Mouse (Mus musculus): Measurements from ENCODE around the gene Kcnip2.
A peak's percentile ranks its signal among the peaks of the same experiment; 100 is the strongest.

Kcnip2 gene

DNA sequence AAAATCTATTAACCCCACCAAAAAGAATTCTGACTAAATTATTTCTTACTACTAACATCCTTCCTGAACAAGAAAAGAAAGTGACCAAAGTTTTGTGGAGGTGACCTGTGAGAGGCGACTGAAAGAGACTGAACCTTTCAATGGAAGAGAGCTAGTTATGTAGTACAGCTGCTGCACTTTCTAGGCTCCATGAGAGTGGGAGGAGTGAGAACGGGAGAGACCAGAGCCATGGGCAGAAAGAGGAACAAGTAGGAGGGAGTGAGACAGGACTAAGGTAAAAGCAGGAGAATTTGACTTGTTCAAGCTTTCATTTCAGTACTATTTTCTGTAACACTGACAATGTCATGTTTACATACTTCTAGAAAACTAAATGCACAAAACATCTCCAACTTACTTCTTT is 40.4 kb downstream of the Kcnip2 start:
- no peak for DNase-seq

DNA sequence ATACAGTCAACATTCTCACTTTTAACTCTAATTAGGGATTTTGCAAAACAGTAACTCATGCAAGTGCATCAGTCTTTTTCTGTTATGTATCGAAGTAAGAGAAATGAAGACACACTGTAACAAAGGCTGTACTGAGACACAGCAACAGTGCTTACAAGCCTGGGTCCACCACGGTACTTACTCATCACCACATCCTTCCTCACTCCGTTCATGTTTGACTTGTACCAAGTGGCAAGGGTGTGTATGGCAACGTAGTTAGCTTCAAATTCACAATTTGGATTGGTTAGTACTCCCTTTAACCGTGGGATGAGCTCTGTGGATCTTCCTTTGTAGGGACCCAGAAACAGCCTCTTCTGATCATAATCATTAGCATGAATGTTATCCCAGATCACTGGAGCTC is 44.4 kb downstream of the Kcnip2 start:
- DNase-seq, result no peak

DNA sequence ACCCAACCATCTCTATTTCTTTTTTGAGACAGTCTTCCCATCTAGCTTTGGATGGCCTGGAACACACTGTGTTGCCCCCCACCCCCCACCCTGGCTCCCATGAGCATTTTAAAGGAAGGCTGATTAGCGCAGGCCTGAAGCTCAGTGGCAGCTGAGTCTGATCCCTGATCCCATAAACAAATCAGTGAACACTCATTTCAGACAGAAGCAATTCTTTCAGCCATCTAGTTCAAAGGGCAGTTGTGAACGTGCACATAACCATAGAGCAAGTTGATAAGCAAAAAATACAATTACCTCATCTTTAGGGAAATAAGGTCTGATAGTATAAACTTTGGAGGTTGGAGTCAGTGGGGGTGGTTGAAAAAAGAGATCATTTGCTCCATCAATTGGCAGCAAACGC is 55.1 kb downstream of the Kcnip2 start:
- no peak for DNase-seq

DNA sequence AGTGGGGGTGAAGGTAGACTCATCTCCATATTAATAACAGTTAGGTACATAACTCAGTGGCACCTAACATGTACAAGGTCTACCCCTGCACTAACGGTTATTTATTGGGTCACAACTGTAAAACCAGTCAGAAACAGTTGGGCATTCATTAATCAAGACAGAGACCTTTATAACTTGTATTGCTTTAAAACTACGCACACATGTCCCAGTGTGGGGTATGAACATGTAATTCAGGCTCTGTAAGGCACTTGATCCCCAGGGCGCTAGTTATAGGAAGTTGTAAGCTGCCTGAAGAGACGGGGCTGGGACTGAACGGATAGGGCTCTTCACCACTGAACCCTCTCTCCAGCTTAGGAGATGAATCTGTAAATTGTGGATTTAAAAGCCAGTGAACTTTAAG is 57.2 kb downstream of the Kcnip2 start:
- no peak for DNase-seq

DNA sequence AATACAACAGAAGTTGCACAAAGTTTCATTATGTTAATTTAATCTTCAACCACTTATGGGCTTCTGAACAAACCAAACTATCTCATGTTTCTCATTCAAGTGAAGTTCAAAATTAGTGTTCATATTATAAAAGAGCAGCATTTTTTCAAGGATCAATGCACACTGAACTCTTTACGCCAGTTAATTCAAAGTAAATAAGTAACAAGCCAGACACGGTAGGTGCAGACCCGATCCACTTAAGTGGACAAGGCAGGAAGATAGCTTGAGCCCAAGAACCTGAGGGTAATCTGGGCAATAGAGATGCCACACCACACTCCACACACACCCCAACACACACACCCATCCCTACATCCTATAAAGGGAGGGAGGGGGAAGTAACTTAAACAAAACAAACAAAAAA is 62.3 kb downstream of the Kcnip2 start:
- no peak for DNase-seq

DNA sequence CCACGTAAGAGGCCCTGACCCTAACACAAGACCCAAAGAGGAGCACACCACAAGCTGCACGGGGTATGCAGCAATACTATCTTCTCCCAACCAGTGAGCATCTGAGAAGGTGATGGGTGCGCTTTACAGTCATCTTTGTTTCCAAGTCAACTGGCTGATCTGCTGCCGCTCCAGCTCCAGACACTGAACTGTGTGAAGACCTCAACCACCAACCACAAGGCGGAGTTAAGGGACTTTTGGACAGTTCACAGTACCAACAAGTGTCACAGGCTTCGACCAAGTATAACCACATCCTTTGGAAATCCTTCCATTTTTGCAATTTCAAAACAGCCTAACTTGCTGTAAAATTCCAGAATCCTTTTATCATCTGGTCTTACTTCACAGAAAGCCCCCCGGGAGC is 64.0 kb downstream of the Kcnip2 start:
- no peak for DNase-seq

DNA sequence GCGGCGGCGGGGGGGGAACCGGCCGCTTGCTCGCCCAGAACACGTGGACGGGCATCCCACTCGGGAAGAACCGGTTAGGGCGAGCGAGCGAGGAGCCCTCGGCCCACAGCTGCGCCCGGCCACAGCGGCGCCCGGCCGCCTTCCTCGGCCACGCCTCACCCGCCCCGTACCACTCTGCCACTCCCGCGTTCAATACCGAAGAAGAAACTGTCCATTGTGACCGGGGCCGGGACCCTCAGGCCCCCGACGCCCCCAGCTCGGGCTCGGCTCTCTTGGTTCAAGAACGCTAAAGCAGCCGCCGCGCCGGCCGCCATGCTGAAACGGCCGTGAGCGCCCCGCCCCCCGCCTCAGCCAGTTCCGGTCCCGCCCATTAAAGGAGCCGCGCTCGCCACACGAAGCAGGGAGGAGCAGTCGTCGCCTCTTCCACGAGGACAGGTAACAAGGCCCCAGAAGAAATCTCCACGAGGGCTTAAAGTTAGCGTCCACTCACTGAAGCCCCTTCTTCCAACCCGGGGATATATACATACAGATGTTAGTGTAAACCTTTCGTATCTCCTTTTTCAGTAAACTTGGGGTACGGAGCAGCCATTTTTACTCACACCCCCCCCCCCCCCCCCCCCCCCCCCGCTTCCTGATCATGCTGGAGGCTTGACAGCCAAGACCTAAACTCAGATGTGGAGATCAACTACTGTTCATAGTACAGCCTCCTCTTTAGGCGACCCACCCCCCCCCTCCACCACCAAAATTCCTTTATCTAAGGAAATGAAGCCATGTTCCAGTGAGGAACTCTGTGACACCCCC is 66.4 kb downstream of the Kcnip2 start, which contains the start of gene Npm3:
Gene Npm3, minus strand, starts transcription at position 349 of the 801 bp plus-strand sequence.
- peak; percentile 57 for DNase-seq

DNA sequence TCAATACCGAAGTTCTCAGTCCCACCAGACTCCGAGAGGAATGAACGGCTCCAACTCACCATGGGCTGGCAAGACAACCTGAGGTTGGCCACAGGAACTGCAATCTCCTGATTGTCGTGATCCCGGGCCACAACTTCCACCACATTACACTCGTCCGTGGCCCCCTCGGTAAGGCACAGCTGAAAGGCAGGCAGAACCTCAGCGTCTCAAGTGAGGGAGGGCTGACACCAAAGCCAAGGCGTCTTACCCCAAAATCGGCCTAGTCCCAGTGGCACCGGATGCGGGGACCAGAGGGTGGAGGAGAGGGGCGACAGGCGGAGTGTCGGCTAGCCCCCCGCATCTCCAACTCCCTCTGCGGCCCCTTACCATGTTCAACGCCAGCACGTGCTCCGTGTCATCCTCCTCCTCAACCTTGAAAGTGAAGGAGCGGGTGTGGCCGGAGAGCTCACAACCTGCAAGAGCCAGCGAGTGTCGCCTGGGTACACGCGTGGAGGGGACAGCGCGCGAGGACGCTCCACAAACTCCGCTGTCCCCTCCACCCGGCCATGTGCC is 67.1 kb downstream of the Kcnip2 start:
- no peak for DNase-seq

DNA sequence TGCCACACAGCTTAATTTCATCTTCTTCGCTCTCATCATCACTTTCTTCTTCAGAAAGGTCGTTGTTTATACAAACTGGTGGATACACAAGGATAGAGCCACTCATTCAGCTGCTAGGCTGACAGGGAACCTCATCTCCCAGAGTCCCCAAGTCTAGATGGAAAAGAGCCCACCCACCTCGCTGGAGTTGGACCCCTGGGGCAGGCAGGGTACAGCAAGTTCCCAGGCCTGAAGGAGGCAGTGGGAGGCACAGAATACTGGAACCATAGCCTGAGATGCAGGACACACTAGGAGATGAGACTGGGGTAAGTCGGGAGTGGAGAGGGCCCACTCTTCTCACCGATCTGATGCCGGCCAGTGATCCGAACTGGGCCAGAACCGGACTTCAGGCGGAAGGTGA is 67.7 kb downstream of the Kcnip2 start:
- DNase-seq, result no peak

DNA sequence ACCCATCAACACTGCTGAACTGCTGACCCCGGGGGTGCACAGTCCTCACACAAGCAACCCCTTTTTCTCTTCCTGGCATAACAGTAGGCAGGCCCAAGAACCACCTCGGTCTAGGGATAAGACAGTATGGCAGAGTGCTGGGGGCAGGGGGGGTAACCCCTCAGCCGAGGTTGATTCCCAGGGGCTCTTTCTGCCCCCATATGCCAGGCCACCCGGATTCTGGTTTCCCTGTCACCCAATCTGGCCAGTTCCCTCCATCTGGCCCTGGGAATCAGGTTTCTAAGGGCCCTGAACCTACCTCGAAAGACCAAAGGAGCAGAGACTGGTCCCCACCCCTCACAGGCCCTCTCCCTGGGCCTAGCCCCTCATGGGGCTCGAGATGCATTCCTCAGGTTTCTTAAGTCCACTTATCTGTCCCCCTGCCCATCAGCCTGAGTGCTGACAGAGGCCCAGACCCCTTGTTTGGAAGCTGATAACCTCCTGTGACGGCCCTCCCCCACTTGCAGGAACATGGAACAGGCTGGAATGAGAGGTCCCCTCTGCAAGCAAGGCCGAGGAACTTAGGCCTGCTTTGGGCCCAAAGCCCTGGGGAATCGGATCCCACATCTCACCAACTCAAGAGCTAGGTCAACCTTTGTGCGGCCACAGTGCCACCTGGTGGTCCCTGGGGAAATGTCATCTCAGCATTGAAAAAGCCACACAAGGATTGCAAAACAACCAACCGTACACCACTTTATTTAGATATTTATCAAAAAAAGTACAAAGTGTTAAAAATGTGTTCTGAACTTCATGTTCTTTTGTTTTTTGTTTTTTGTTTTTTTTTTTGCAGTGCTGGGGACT is 68.6 kb downstream of the Kcnip2 start:
- peak; percentile 86 for DNase-seq

DNA sequence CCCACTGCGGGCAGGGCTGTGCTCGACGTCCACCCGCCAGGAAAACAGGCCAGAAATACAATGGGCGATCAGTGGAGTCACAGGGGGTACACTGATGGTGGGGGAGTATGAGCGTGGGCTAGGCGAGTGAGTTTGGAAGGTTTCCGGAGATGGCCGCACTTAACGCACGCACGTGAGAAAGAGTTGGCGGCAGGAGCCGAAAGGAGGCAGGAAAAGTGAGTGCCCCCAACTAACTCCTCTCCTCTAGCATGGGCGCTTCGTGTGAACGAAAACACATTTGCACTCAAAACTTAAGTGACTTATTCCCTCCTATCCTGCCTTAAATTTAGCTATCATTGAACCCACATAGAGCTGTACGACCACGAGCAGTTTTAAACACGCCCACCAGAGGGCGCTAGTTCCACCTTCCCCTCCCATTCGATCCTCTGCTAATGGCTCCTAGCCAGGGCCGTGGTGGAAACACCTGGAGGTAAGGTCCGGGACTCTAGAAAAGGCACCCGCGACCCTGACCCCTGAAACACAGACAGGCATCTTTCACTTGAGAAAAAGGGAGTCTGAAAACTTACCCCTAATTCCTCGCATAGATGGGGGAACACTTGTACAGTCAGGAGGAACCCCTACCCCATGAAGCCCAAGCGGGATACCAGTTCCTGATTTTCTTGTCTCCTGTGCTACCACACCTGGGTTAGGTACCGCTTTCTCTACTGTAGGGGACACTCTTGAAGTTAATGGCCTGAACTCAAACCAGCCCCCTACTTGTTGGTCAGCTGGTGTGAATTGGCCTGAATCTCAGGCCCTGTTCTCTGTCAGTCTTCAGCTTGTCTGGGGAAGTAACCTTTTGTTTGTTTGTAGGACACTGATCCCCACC is 69.5 kb downstream of the Kcnip2 start:
- peak; percentile 78 for DNase-seq

DNA sequence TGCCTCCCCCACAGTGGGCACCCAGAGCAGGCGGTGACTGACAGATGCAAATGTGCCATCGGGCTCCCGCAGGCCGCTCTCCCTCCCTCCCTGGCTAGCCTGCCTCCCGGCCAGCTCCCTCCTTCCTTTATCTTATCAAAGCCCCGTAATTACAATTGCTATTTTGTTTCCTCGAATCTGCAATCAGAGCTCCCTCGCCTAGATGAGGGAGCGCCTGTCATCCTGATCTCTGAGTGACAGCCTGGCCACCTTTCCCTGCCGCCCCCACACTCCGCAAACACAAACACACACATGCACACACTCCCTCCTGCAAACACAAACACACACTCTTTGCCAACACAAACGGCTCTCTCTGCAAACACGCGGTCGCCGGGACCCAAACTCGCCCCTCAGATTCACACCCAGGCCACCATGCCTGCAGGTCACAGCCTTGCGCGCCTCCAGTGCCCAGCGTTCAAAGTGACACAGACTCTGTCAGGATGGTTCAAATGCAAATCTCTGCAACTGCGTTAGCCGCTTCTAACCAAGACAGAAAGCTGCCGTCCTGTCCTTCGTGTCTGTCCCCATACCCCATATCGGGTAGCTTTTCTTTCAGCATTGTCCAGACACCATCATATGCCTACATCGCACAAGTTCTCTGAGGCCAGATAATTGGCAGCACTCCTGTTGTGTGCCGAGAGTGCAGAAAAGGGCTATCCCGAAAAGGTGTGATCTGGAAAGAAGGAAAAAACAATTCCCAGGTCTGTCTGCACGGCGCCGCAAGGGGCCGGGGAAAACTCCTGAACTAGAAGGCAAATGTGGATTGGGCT is 70.3 kb downstream of the Kcnip2 start:
- no peak for DNase-seq

DNA sequence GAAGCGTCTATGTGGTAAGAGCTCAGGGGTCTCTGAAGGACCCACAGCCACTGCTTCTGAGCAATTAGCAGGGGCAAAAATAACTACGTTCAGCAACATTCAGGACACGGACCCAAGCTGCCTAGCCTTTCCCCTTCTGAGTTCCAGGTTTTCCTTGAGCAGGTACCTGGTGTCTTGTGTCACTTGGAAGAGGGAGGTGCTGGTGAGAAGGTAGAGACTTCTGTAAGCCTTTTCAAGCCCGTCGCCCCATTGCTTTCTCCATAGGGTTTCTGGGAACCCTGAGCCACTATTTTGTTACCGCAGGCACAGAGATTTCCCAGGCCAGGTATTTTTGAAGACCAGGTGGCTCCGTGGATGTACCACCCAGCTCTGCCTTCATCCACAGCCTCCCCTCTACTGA is 72.2 kb downstream of the Kcnip2 start:
- DNase-seq, result no peak

DNA sequence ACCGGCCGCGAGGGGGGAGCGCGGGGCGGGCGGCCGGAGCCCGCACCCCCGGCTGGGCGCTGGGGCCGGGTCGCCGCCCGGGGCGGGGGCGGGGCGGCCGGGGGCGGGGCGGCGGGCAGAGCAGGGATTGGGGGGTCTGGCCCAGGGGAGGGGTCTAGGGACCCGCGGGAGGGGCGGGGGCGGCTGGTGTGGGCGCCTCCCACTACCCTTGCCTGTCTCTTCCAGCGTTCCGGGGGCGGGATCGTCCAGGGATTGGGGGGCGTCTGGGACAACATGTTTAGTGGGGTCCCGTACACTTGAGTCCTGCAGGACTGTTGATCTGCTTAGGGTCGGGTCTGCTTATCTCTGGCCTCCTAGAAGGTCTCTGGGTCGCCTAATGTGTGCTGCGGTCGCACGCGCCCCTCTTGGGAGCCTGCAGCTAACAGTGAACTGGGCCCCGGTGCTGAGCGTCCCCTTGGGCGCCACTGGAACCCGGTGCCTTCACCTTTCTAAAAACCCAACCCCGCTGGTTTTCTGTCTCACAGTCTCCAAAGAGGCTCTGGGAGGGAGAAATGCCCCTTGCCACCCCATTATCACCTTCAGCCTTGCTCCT is 72.8 kb downstream of the Kcnip2 start:
- no peak for DNase-seq

DNA sequence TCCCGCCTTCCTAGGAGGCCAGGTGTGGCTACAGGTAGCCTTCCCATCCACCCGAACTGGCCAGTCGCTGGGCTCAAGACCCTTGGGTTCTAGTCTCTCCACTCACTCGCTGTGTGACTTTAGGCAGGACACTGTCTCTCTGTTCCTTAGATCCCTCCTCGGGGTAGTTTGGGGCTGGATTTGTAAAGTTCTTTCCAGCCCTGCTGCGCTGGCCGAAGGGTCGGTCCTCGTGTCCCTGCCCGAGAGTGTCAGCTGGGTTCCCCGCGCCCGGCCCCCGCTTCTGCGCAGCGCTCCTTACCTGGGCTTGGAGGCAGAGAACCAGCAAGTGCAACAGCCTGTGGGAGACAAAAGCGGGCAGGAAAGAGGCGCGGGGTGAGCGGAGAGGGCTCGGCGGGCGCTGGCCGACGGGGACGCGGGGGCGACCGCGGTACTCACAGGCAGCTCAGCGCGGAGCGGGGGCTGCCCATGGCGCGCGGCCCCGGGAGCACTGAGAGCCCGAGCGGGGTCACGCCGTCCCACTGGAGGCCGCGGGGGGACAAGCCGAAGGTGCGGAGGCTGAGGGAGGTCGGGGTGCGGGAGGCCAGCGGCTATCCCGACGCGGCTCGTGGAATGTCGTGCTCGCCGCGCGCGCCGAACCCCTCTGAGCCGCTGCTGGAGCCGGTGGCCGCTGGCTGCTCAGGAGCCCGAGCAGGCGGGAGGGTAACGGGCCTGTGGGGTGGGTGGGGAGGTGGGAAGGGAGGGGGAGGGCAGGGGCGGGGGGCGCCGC is 73.5 kb downstream of the Kcnip2 start, which contains the start of gene Fgf8:
Gene Fgf8, minus strand, starts transcription at position 698 of the 766 bp plus-strand sequence.
- DNase-seq, result no peak
